Mouse (Mus musculus) heart, postnatal 4 days (tissue): Measurements from ENCODE around the gene Auts2. TPM values are rescaled to one million over a fixed set of nuclear protein-coding genes. Genes with fewer than 3 reads are reported as not detected.

Experiments
- DNase-seq: peaks from one replicate; pipeline ENCODE4 v3.0.0; 2021
- total RNA-seq, 2 experiments: library from RNA; stranded (reverse); gene quantifications; 2 replicates each; pipeline ENCODE4 v1.2.3; 2021

Auts2 gene
- total RNA-seq, 2 experiments from 2014 or later: 49.0 to 51.4 TPM

DNA sequence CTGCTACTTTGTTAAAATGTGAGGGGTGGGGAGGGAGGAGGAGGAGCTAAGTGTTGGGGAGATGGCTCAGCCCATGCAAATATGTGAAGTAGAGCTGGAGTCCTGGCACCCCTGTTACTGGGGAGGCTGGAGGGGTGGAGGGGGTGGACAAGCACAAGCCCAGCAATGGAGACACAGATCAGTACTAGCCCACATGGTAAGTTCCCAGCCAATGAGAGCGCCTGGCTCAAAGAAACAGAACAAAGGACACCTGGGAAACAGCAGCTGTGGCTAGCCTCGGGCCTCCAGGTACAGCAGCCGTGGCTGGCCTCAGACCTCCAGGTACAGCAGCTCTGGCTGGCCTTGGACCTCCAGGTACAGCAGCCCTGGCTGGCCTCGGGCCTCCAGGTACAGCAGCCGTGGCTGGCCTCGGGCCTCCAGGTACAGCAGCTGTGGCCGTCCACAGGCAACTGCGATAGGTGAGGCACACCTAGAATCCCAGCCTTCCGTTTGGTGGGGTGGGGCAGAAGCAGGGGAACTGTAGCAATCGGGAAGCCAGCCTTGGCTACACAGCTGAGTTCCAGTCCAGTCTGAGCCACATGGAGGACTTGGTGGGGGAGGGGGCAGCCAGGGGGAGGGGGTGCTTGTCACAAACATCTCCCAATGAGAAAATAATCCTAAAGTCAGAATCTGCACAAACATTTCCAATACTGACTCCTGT is 1046.5 kb downstream of the Auts2 start:
- DNase-seq: no peak

DNA sequence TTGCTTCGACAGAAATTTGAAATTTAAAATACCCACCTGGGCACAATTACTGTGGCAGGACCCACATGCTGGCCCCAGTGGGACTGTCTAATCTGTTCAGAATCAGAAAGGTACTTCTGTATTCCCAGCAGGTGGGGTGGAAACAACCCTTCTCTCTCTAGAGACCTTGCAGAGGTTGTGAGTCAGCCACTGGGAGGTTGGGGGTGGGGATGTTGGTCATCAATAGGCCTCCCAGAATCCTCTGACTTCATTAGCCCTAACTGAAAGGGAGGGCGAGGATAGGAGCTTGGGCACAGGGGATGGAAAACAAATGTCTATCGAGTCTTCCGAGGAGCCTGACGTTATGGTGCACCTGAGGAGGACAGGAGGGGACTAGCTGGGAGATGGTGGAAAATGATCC is 1048.6 kb downstream of the Auts2 start:
- DNase-seq: no peak

DNA sequence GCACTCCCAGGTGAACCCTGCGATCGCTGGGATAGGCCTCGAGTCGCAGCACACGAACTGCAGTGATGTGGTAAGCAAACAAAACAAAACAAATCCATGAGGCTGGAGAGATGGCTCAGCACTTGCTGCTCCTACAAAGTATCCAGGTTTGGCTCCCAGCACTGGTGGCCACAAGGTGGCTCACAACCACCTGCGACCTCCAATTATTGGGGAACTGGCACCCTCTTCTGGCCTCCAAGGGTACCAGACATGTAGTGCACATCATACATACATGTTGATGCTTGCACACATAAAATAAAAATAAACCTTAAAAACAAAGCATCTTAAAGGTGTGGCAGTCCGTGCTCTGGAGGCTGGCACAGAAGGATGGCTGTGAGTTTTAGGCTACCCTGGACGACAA is 1050.6 kb downstream of the Auts2 start:
- no peak for DNase-seq

DNA sequence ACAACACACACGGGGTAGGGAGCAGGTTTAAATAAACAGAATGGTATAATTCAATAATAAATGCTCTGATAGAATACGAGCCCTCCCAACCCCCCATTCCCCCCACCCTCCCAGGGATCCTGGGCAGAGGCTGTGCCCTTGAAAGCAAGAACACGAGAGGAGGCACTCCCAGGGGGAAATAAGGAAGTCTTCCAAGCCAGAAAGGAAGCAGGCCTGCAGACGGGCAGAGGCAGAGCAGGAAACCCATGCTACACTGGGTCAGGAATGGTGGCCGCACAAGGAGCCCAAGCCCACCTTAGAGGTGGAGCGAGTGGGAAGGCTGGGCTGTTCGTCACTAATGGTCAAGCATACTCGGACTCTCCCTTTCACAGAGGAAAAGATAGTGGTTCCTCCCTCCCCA is 1051.3 kb downstream of the Auts2 start:
- DNase-seq: no peak

DNA sequence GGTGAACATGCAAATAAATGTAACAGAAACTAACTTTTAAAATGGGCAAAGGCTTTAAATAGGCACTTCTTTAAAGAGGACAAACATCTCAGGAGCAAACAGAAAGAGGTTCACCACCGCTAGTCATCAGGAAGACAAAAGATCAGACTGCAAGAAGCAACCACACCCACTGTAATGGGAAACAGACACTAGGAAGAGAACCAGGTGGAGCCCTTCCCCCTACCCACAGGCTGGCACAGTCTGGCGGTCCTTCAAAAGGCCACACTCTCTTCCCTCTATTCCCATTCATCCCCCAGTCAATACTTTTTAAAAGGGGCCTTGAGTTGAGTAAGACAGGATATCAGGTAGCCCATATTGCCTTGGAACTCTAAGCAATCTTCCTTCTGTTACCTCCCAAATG is 1052.3 kb downstream of the Auts2 start:
- no peak for DNase-seq

DNA sequence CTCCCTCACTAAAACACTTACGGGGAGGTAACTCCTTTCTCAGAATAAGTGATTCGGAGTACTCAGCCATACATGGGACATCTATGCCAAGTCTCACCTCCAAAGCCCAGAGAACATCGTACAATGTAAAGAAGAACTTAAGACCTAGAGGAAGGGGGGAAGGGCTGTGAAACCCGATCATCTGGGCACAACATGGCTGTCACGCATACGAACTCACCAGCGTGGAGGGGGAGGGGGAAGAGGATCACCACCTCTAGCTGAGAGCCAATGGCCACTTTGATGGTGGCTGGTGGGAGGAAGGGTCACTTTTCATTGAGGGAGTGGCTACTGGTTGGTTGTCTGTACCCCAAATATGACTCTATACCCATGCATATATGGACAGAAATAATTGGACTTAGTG is 1053.3 kb downstream of the Auts2 start:
- DNase-seq: no peak

DNA sequence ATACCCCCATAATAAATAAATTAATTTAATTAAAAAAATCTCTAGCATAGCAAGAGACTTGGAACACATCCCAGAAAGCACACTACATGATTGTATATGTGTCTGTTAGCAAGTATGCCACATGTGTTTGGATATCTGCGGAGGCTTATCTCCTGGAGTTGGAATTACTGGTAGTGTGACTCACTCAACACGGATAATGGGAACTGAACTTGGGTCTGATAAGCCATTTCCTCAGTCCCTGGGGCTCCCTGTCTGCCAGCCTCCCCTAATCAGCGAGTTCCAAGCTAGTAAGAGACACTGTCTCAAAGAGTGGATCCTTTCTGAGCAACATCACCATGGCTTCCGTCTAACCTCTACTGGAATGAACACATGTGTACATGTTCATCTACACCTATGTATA is 1056.6 kb downstream of the Auts2 start:
- DNase-seq: no peak

DNA sequence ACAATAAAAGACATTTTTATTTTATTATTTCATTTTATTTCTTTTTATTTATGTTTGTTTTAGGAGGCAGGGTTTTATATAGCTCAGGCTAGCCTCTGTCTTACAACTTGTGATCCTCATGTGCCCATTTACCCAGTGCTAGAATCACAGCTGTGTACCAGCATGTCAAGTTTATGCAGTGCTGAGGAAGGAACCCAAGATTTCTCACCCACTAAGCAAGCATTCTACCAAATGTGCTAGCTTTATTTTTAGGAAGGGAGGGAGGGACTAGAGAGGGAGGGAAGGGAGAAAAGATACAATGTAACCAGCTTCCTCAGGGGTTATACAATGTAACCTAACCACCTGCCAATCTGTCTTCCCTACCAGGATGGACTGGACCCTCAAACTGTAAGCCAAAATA is 1067.9 kb downstream of the Auts2 start:
- DNase-seq: no peak

DNA sequence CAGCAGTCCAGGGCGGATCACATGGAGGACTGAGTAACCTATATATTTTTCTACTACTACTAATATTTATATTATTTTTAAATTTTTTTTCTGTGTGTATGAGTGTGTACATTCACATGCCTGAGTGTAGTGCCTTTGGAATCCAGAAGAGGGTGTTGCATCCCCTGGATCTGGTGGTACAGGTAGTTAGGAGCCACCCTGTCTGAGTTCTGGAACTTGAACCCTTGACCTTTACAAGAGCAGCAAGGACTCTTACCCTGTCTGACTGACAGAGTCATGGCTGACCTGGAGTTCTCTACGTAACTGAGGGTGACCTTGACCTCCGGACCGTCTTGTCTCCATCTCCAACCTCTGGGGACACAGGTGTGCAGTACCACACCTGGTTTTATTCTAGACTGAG is 1074.5 kb downstream of the Auts2 start:
- no peak for DNase-seq

DNA sequence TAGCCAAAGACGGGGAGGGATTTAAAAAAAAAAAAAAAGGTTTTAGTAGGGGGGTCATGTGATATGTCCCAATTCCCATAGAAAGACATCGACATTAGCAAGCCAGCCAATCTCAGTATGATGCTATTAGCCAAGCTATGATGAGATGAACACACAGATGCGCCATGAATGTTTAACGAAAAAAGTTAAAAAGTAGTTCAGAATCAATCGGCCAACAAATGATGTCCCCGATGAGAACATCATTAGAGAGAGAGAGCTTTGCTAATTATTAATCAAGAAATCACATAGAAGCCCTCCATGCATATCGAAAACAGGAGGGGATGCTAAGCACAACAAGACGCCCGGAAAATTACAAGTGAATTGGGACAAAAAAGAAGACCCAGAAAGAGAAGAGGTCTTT is 1077.0 kb downstream of the Auts2 start:
- DNase-seq: no peak

DNA sequence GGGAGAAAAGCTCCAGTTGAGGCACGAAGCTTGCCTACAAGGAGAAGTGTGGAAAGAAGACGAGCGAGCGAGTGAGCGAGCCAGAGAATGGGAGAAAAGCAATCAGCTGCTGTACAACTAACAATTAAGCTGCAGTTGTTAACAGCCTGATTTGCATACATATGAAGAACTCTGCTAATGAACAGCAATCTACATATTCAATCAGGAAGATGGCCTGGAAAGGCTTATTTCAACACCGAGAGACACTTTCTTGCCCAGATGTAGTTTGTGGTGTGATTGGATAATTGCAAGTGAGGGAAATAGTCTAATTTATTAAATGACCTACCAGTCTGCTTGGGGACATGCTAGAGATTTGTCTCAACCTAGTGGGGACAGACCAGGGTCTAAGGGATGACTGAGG is 1079.7 kb downstream of the Auts2 start:
- DNase-seq: no peak

DNA sequence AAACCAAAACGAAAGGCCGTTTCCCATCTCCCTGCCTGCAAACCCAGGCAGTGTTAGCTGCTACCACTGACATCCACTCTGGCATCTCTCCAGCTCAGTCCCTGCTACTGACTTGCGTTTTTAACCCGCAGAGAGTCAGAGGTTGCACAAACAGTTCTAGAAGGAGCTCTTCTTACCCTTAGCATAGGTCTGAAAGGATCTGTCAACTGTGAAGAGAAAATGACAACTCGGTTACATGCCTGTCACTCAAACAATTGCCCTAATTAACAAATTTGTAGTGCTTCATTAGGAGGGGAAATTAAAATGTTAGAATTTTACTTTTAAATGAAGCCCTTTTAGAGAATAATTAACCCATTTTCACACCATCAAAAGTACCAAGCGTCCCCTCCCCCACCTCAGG is 1083.2 kb downstream of the Auts2 start:
- DNase-seq: no peak

DNA sequence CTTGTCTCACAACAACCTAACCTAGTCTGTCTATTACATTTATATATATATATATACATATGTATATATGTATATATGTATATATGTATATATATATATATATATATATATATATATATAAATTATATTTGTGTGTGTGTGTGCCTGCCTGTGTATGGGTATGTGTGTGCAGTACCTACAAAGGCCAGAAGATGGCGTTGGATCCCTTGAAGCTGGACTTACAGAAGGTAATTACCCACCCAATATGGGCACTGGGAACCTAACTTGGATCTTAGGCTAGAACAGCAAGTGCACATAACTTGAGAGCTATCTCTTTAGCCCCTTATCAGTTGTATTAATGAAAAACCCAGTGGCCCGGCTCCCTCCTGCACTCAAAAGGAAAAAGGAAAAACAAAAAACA is 1083.6 kb downstream of the Auts2 start:
- no peak for DNase-seq

DNA sequence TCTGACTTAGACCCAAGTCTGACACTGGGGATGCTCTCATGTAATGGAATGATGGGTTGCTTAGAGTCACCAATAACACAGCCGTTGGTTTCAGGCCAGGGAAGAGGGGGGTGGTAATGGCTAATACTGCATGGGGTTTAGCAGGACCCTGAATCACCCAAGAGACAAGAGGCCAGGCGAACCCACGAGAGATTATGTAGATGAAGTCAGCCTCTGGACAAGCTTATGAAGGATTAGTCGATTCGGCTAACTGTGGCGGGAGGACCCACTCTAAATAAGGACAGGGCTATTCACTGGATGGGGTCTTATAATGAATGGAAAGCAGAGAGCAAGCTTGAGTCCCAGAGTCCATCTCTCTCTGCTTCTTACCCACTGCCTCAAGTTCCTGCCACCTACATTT is 1084.4 kb downstream of the Auts2 start:
- no peak for DNase-seq

DNA sequence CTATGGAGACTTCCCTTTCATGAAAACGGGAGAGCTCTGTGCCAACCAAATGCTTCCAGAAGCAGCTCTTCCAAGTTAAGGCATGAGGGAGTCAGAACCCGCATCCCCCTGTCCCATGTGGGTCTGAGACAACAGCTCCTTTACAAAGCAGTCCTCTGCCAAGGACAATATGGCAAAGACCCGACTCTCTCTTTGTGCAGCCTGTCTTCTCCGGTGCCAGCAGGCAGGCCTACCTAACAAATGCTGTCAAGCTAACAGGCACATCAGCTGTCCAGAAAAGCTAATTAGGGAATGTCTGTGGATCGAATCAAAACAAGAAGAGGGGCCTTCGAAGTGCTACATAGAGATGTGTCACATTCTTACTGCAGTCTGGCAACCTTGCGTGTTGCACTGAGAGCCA is 1085.1 kb downstream of the Auts2 start:
- DNase-seq: no peak

DNA sequence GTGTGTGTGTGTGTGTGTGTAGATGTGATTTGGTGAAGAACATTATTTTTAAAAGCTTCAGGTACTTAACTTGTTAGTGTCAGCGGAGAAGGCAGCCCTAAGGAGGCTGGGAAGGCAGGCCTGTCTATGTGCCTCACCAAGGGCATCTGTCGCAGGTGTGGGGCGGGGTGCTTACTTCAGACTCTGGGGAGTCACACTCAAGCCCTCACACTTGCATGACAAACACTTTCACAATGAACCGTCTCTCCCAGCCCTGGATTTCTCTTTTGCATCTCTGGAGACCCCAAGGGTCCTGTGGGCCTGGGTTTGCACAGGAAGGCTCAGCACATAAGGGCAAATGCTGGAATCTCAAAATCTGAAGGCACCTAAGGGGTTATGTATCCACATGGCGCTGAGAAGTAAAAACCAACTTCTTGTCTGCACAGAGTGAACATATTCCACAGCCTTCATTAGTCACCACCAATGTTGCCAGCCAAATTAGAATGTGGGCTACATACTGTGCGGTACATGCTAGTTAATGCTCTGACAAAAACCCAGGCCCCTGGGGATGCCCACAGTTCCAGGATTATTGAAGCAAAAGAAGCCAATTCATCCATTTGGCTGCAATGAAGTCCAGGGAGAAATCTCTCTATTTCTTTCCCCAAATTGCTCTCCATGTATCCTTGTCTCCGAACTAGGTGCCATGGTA is 1093.8 kb downstream of the Auts2 start:
- DNase-seq: no peak

DNA sequence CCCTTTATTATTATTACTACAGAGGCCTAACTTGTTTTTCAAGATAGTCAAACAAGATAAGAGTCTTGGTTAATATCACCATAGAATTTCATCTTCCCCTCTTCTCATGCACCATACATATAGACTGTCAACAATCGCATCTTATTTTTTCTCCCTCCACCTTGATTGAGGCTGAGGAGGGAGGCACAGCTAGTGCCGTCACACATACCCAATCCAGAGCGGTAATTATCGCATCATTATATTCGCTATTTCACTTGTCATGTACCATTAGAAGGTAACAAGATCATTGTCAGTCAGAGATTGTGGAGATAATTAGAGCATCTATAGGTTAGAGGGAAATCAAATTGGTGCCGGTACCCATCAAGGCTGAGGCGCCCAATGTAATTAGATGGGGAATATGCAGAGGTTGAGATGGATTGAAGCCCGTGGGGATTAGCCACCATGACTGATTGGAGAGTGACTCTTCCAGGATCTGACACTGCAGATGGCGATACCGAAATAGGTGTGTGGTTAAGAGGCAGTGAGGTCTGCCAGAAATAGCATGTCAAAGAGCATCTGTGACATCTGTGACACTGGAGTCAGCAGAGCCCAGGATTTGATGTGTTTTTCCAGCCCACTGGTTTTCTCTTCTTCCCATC is 1107.8 kb downstream of the Auts2 start:
- no peak for DNase-seq

DNA sequence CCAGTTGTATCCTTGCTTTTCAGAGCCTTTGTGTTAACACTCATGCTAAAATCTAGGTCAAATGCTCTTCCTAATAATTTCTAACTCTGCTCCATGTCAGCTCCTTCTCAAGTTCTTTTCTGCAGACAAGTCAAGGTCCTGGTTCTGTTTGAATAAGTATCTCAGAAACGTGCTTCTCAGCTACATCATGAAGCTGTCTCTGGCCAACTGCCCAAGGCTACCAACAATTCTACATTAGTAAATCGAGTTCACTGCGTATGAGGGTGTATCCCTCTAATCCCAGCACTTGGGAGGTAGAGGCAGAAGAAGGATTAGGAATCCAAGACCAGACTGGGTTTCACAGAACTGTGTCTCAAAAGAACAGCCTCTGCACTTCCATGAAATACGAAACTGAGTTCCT is 1109.9 kb downstream of the Auts2 start:
- no peak for DNase-seq

DNA sequence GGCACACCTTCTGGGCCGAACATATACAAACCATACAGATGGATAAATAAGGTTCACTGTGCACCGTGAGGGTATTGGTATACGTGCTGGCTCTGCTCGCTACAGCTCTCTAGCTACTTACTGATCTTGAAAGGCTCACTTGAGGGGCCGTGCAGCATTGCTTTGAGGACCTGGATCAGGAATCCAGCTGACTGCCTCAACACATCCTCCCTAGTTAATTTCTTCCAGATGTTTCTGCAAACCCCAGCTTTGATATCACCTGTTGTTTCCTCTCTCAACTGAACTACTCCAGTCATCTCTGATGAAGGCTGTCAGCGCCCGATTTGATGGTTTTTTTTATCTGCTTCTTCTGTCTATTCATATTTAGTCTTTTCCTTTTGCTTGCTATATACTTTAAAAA is 1111.2 kb downstream of the Auts2 start:
- no peak for DNase-seq

DNA sequence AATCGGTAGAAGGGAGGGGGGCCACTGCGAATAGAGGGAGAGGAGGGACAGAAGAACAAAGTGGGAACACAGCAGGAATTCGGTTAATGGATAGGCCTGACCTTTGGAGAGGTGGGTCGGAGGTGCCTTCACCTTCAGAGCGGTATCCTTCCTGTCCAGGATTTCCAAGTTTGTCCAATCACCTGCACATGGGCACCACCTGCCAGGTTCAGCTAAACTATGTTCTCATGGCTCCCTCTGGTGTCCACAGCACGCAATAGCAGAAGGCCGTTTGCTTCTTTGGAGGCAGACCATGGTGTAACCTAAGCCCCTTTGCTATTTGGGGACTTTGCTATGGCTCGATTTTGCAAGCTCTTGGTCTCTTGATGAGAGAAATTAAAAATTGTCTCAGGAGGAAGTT is 1113.0 kb downstream of the Auts2 start:
- DNase-seq: peak; percentile 71

DNA sequence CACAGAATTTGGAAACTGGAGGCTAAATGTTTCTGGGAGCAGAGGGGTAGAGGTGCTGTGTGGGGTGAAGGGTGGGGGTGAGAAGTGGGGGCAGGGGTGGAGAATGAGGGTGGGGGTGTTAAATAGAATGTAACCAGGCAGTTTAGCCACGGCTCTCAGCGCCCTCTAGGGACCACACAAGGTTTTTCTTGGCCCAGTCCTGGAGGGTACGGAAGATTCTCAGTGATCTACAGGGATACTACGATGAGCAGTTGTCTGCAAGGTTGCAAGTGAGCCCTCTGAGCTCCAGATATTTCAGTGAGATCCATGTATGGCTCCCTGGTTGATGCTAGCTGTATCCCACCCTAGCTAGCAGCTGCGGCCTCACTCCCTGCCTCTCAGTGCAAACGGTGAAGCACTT is 1113.6 kb downstream of the Auts2 start:
- no peak for DNase-seq

DNA sequence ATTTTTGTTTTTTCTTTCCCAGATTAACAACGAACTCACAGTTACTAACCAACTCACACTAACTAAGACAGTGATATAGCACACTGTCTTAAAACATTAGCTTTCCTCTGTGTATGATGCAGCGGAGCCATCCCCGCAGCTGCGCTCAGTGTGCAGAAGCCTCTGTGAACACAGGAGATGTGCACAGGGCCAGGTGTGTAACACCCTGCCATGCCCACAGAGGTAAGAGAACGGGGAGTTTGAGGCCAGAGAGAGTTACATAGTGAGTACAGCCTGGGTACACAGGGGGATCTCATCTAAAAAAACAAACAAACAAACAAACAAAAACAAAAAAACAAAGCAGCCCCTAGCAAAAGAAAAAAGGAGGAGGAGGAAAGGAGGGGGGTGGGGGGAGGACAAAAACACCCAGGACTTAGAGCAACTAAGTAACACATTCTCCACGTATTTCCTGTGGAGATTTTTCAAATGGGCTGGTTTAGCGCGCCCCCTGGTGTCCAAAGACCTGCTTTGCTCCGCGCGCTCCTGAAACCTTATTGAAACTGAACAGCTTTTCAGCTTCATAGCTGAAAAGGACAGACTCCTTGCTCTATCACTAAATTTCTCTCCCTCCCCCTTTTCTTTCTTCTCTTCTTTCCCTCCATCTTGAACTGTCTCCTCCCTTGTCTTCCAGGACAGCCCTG is 1115.3 kb downstream of the Auts2 start:
- DNase-seq: peak; percentile 84

DNA sequence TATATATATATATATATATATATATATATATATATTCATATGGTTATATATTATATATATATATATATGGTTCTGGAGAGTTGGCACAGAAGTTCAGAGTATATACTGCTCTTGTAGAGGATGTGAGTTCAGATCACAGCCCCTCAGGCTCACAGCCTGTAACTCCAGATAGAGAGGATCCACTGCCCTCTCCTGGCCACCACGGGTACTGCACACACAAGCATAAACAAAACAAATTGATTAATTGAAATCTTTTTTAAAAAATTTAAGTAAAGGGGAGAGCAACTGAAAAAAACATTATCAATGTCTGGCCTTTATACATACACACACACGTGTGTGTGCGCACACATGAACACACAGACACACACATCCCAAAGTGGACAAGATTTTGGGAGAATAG is 1120.4 kb downstream of the Auts2 start:
- no peak for DNase-seq

DNA sequence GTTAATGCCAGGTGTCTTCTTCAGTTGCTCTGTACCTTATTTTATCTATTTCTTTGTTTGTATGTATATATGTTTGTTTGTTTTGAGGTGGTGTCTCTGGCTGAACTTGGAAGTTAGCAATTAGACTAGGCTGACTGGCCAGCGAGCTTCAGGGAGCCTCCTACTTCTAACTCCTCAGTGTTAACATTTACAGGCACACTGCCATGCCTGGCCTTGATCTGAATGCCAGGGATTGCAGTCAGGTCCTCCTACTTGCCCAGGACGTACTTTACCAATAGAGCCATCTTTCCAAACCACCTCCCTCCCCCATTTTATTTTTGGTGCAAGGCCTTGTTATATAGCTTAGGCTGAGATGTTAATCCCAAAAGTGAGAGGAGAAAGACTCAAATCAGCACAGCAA is 1122.7 kb downstream of the Auts2 start:
- no peak for DNase-seq
